Mouse (Mus musculus) forebrain, embryonic 14.5 days (tissue): ENCODE data around the gene Gm42417. TPM values are rescaled to one million over a fixed set of nuclear protein-coding genes. Genes with fewer than 3 reads are reported as not detected.

Source experiments
- ATAC-seq: fragments of 200-750 bp; cut with Nextera tagmentation; 2 replicates; pipeline ENCODE4 v1.8.0; 2017; ENCODE audit warnings: mild to moderate bottlenecking, moderate library complexity
- DNase-seq: peaks from one replicate; pipeline ENCODE4 v3.0.0-alpha.2; 2015; ENCODE audit warnings: low spot score
- H3K27ac ChIP-seq: fragments of 300-500 bp; sonication (generic); 2 replicates; pipeline ENCODE4 v1.5.1; 2014; ENCODE audit warnings: low read depth, mild to moderate bottlenecking, control low read depth, low read length, moderate library complexity
- H3K27me3 ChIP-seq: fragments of 300-500 bp; sonication (generic); replicated peaks from 2 replicates; pipeline ENCODE4 v1.6.1; 2014; ENCODE audit warnings: low read length, control low read depth, mixed read lengths; ENCODE audit not compliant: control insufficient read depth, insufficient read depth
- H3K36me3 ChIP-seq: fragments of 300-500 bp; sonication (generic); 2 replicates; pipeline ENCODE4 v1.6.1; 2014; ENCODE audit warnings: low read length, control low read depth; ENCODE audit not compliant: control insufficient read depth, insufficient read depth
- H3K4me1 ChIP-seq: fragments of 300-500 bp; sonication (generic); 2 replicates; pipeline ENCODE4 v1.6.1; 2014; ENCODE audit warnings: antibody characterized with exemption, low read length, control low read depth; ENCODE audit not compliant: control insufficient read depth, insufficient read depth
- H3K4me2 ChIP-seq: fragments of 300-500 bp; sonication (generic); 2 replicates; pipeline ENCODE4 v1.6.1; 2014; ENCODE audit warnings: mild to moderate bottlenecking, control low read depth, low read length
- H3K4me3 ChIP-seq: fragments of 300-500 bp; sonication (generic); 2 replicates; pipeline ENCODE4 v1.5.1; 2014; ENCODE audit warnings: low read depth, low read length, control low read depth
- H3K9ac ChIP-seq: fragments of 300-500 bp; sonication (generic); 2 replicates; pipeline ENCODE4 v1.6.1; 2014; ENCODE audit warnings: mild to moderate bottlenecking, low read length, control low read depth, moderate library complexity
- H3K9me3 ChIP-seq: fragments of 300-500 bp; sonication (generic); replicated peaks from 2 replicates; pipeline ENCODE4 v1.6.1; 2016; ENCODE audit warnings: low read length, control low read depth, mixed read lengths; ENCODE audit not compliant: control insufficient read depth
- WGBS: fragments of 180-500 bp; shearing (Covaris S2); extraction: QIAGEN DNeasy Blood & Tissue Kit; methylation state at CpG from one replicate; pipeline ENCODE4 v1.1.7; 2014; 5-methylcytosine and 5-hydroxymethylcytosine counted together
- polyA plus RNA-seq: library from polyadenylated mRNA; unstranded; fragments of >200 nt; fragmentation: Nextera tagmentation; extraction: Ambion mirVana; gene quantifications from 2 replicates; pipeline ENCODE4 v1.2.1, GENCODE M21; 2014

Gm42417 gene
- polyA plus RNA-seq, 1 experiment from 2014 or later = not detected

DNA sequence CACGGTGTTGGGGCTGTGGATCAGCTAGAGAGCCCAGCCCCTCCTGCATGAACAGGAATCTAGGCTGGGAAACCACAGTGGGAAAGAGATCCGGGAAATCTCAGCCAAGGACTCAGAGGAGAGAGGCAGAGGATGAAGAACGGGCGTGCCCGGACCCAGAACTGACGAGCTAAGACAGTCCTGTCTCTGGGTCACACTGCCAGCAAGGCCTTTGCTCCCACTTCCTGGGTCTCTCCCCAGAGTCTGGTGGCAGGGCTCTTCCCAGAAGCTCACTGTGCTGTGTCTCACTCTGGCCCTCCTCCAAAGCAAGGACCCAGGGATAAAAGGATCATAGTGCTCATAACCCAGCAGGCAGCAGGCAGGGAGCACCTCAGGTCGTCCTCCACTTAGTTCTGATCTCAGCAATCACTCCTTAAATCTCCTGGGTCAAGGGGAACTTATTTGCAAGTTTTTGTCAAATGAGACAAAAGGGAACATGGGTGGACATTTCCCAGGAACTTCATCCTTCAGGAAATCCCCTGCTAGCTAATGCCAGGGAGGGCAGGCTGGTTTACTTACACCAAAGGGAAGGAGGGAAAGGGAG, 30.6 kb upstream of the Gm42417 start:
- ATAC-seq (no peak), DNase-seq (no peak)
- Histone ChIP-seq H3K36me3 (no peaks in the 10 kb centered on the region), H3K4me3 (no peak overlapping the region), H3K4me2 (no peak overlapping the region), H3K9me3 (no peaks in the 10 kb centered on the region), H3K27me3 (no peaks in the 10 kb centered on the region), H3K4me1 (peaks cover 4% of the 10 kb centered on the region; the same call in 1 of the 2 replicates), H3K27ac (no peak overlapping the region), H3K9ac (no peak overlapping the region)
- WGBS = 44% methylated on average over 7 of the region's 7 CpGs

DNA sequence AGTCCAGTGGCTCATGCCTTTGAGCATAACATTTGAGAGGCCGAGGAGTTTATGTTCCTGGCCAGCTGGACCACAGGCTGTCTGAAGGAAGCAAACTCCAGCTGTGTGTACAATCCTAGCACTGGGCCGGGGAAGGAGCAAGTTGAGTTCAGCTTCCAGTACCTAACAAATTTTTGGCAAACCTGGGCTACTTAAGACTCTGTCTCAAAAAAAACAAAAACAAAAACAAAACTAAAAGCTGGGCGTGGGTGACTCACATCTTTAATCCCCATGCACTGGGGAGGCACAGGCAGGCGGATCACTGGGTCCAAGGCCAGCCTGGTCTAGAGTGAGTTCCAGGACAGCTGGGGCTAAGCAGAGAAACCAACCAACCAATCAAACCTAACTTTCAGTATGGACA, 29.5 kb upstream of the Gm42417 start:
- DNase-seq = no peak
- no peak for ATAC-seq
- Histone ChIP-seq H3K4me2 (no peak overlapping the region), H3K36me3 (no peaks in the 10 kb centered on the region), H3K9ac (no peak overlapping the region), H3K4me1 (no peaks in the 10 kb centered on the region), H3K4me3 (no peak overlapping the region), H3K9me3 (no peaks in the 10 kb centered on the region), H3K27me3 (no peaks in the 10 kb centered on the region), H3K27ac (no peak overlapping the region)
- WGBS = 77% methylated on average over 4 of the region's 4 CpGs

GRCm38 (mm10) chr1:36567818-36568603, 28.8 kb upstream of the Gm42417 start:
- H3K27me3 ChIP-seq = no peaks in the 10 kb centered on the region
- H3K9me3 ChIP-seq = no peaks in the 10 kb centered on the region
- DNase-seq = no peak
- WGBS = 43% methylated on average over 21 of the region's 21 CpGs
- no peak for ATAC-seq
- H3K27ac ChIP-seq = no peak overlapping the region
- H3K36me3 ChIP-seq = no peaks in the 10 kb centered on the region
- no peak overlapping the region for H3K4me3 ChIP-seq
- H3K4me1 ChIP-seq = no peaks in the 10 kb centered on the region
- H3K4me2 ChIP-seq = no peak overlapping the region
- no peak overlapping the region for H3K9ac ChIP-seq

GRCm38 (mm10) chr1:36566425-36566824, 27.2 kb upstream of the Gm42417 start:
- ATAC-seq = no peak
- 10% methylated on average over 2 of the region's 2 CpGs for whole genome bisulfite sequencing

GRCm38 (mm10) chr1:36564101-36564500, 24.9 kb upstream of the Gm42417 start:
- H3K4me3 ChIP-seq = no peak overlapping the region
- no peak overlapping the region for H3K9ac ChIP-seq
- H3K36me3 ChIP-seq = no peaks in the 10 kb centered on the region
- ATAC-seq (no peak), DNase-seq (no peak)
- WGBS = 76% methylated on average over 6 of the region's 6 CpGs
- no peaks in the 10 kb centered on the region for H3K4me1 ChIP-seq
- no peak overlapping the region for H3K4me2 ChIP-seq
- no peaks in the 10 kb centered on the region for H3K9me3 ChIP-seq
- H3K27me3 ChIP-seq = no peaks in the 10 kb centered on the region
- H3K27ac ChIP-seq = no peak overlapping the region

More at GRCm38 (mm10) chr1:36566425-36566824, 27.2 kb upstream of the Gm42417 start:
- Histone ChIP-seq H3K4me1 (no peaks in the 10 kb centered on the region), H3K4me3 (no peak overlapping the region), H3K27ac (no peak overlapping the region), H3K27me3 (no peaks in the 10 kb centered on the region), H3K9me3 (no peaks in the 10 kb centered on the region), H3K36me3 (no peaks in the 10 kb centered on the region), H3K4me2 (no peak overlapping the region), H3K9ac (no peak overlapping the region)
- no peak for DNase-seq

GRCm38 (mm10) chr1:36563632-36564031, 24.4 kb upstream of the Gm42417 start:
- H3K9ac ChIP-seq = no peak overlapping the region
- 78% methylated on average over 4 of the region's 4 CpGs for WGBS
- H3K4me3 ChIP-seq = no peak overlapping the region
- DNase-seq = no peak
- H3K4me1 ChIP-seq = peaks cover 3% of the 10 kb centered on the region; the same call in 1 of the 2 replicates
- no peak for ATAC-seq
- no peak overlapping the region for H3K4me2 ChIP-seq
- H3K27me3 ChIP-seq = no peaks in the 10 kb centered on the region
- H3K27ac ChIP-seq = no peak overlapping the region
- H3K9me3 ChIP-seq = no peaks in the 10 kb centered on the region
- H3K36me3 ChIP-seq = no peaks in the 10 kb centered on the region

DNA sequence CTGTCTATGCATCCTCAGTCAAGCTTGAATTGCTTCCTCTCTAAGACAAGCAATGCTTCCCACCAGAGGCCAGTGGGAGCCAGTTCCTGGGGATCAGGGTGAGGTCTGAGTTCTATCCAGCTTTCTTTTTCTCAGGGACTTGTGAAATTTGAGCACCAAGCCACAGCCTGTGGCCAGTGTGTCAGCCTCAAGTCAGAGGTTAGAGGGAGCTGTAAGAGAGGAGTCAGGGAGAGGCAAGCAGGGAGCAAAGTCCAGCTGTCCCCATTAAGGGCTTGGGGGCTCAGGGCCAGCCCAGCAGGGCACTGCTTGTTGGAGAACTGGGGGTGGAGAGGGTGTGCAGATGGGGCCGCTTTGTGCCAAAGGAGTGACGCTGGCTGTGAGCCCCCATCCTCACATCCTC, 24.0 kb upstream of the Gm42417 start:
- WGBS = 73% methylated on average over 2 of the region's 2 CpGs
- no peak for ATAC-seq
- Histone ChIP-seq H3K36me3 (no peaks in the 10 kb centered on the region), H3K4me1 (peaks cover 6% of the 10 kb centered on the region; the same call in 1 of the 2 replicates), H3K27me3 (no peaks in the 10 kb centered on the region), H3K4me3 (no peak overlapping the region), H3K9me3 (no peaks in the 10 kb centered on the region), H3K4me2 (no peak overlapping the region), H3K27ac (no peak overlapping the region), H3K9ac (no peak overlapping the region)
- no peak for DNase-seq

- WGBS = 74% methylated on average over 4 of the region's 4 CpGs
- no peak for DNase-seq
- Histone ChIP-seq H3K9ac (no peak overlapping the region), H3K9me3 (no peaks in the 10 kb centered on the region), H3K4me3 (no peak overlapping the region), H3K27ac (no peak overlapping the region), H3K4me1 (peaks cover 6% of the 10 kb centered on the region; the same call in 1 of the 2 replicates), H3K36me3 (no peaks in the 10 kb centered on the region), H3K27me3 (no peaks in the 10 kb centered on the region), H3K4me2 (no peak overlapping the region)
- ATAC-seq = no peak
Measured at GRCm38 (mm10) chr1:36562388-36562787, 23.2 kb upstream of the Gm42417 start.

GRCm38 (mm10) chr1:36560903-36561302, 21.7 kb upstream of the Gm42417 start:
- Histone ChIP-seq H3K4me1 (peaks cover 6% of the 10 kb centered on the region; the same call in 1 of the 2 replicates), H3K27ac (no peak overlapping the region), H3K9me3 (no peaks in the 10 kb centered on the region), H3K4me2 (no peak overlapping the region), H3K9ac (no peak overlapping the region), H3K4me3 (no peak overlapping the region), H3K27me3 (no peaks in the 10 kb centered on the region), H3K36me3 (no peaks in the 10 kb centered on the region)
- DNase-seq (no peak), ATAC-seq (no peak)
- 72% methylated on average over 6 of the region's 6 CpGs for WGBS
